Mouse (Mus musculus) MEL (cell line): ENCODE measurements at regions not wholly inside any gene's neighbourhood (a gene's known extent, or its start where the extent isn't known, plus 50 kb on each side); places are given as distances from the start of the nearest gene placed in this dataset.

Experiments
- DNase-seq: peaks from one replicate; pipeline ENCODE4 v3.0.0; 2011; ENCODE audit warnings: low read depth, low spot score
- H3K27ac ChIP-seq: 2 replicates; pipeline ENCODE4 v1.5.1; 2012; ENCODE audit warnings: low read depth, mild to moderate bottlenecking, control low read depth, low read length, moderate library complexity; ENCODE audit not compliant: control insufficient read depth
- H3K27me3 ChIP-seq, 2 experiments: fragments of 150-350 bp in 1 of 2; sonication (generic) in 1 of 2; 2 replicates each; pipeline ENCODE4 v1.6.1; 2012; ENCODE audit warnings: low read length in 2 of 2, mild to moderate bottlenecking in 2 of 2, improper control_type of control experiment in 1 of 2, moderate library complexity in 1 of 2; ENCODE audit not compliant: insufficient read depth in 2 of 2, control insufficient read depth in 1 of 2
- H3K36me3 ChIP-seq, 2 experiments: 2 replicates each; pipeline ENCODE4 v1.6.1; 2012 to 2014; ENCODE audit warnings: low read length in 2 of 2, improper control_type of control experiment in 1 of 2, inconsistent platforms in 1 of 2, mild to moderate bottlenecking in 1 of 2; ENCODE audit not compliant: insufficient read depth in 2 of 2, control insufficient read depth in 1 of 2
- H3K4me1 ChIP-seq, 2 experiments: fragments of 150-350 bp in 1 of 2; sonication (generic) in 1 of 2; 2 replicates each; pipeline ENCODE4 v1.6.1; 2012; ENCODE audit warnings: low read length in 2 of 2, improper control_type of control experiment in 1 of 2, mild to moderate bottlenecking in 1 of 2; ENCODE audit not compliant: insufficient read depth in 2 of 2, control insufficient read depth in 1 of 2
- H3K4me3 ChIP-seq, 2 experiments: fragments of 150-350 bp in 1 of 2; sonication (generic) in 1 of 2; 2 replicates each; pipeline ENCODE4 v1.5.1; 2012; ENCODE audit warnings: low read depth in 2 of 2, low read length in 2 of 2, mild to moderate bottlenecking in 2 of 2, moderate library complexity in 2 of 2, control low read depth in 1 of 2, improper control_type of control experiment in 1 of 2; ENCODE audit not compliant: control insufficient read depth in 1 of 2, insufficient read depth in 1 of 2
- H3K79me2 ChIP-seq: 2 replicates; pipeline ENCODE4 v1.6.1; 2012; ENCODE audit warnings: mild to moderate bottlenecking, low read length, moderate library complexity; ENCODE audit not compliant: control insufficient read depth, poor library complexity, insufficient read depth
- H3K9ac ChIP-seq: 2 replicates; pipeline ENCODE4 v1.6.1; 2012; ENCODE audit warnings: low read depth, mild to moderate bottlenecking, control low read depth, low read length, moderate library complexity; ENCODE audit not compliant: control insufficient read depth, poor library complexity, severe bottlenecking
- H3K9me3 ChIP-seq: fragments of 150-350 bp; sonication (generic); replicated peaks from 2 replicates; pipeline ENCODE4 v1.6.1; 2012; ENCODE audit warnings: mild to moderate bottlenecking, low read length, improper control_type of control experiment, moderate library complexity; ENCODE audit not compliant: insufficient read depth
- CHD1 ChIP-seq: IDR thresholded peaks from 2 replicates; pipeline ENCODE4 v1.6.1; 2012; ENCODE audit warnings: low read depth, mild to moderate bottlenecking, inconsistent platforms, low read length, improper control_type of control experiment
- ELF1 ChIP-seq: IDR thresholded peaks from 2 replicates; pipeline ENCODE4 v1.6.1; 2014; ENCODE audit warnings: low read depth, mild to moderate bottlenecking, inconsistent platforms, low read length, improper control_type of control experiment, moderate library complexity
- EP300 ChIP-seq, 2 experiments: IDR thresholded peaks; 2 replicates each; pipeline ENCODE4 v1.6.1; 2011; ENCODE audit warnings: improper control_type of control experiment in 2 of 2, low read length in 2 of 2, low read depth in 1 of 2, mild to moderate bottlenecking in 1 of 2
- ETS1 ChIP-seq: IDR thresholded peaks from 2 replicates; pipeline ENCODE4 v1.6.1; 2012; ENCODE audit warnings: low read depth, mild to moderate bottlenecking, inconsistent platforms, low read length, improper control_type of control experiment, moderate library complexity
- GATA1 ChIP-seq: IDR thresholded peaks from 2 replicates; pipeline ENCODE4 v1.6.1; 2011; ENCODE audit warnings: low read depth, low read length, improper control_type of control experiment
- HCFC1 ChIP-seq: IDR thresholded peaks from 2 replicates; pipeline ENCODE4 v1.6.1; 2012; ENCODE audit warnings: low read depth, mild to moderate bottlenecking, inconsistent platforms, low read length, improper control_type of control experiment, moderate library complexity
- JUND ChIP-seq: IDR thresholded peaks from 2 replicates; pipeline ENCODE4 v1.6.1; 2011; ENCODE audit warnings: low read depth, mild to moderate bottlenecking, improper control_type of control experiment, low read length
- KAT2A ChIP-seq: conservative IDR thresholded peaks from 2 replicates; pipeline ENCODE4 v1.6.1; 2012; ENCODE audit warnings: low read depth, low read length, improper control_type of control experiment, inconsistent platforms
- MAFK ChIP-seq: IDR thresholded peaks from 2 replicates; pipeline ENCODE4 v1.6.1; 2011; ENCODE audit warnings: low read depth, mild to moderate bottlenecking, low read length, improper control_type of control experiment, borderline replicate concordance
- MAZ ChIP-seq: IDR thresholded peaks from 2 replicates; pipeline ENCODE4 v1.6.1; 2012; ENCODE audit warnings: low read depth, mild to moderate bottlenecking, inconsistent platforms, low read length, improper control_type of control experiment
- MXI1 ChIP-seq: IDR thresholded peaks from 2 replicates; pipeline ENCODE4 v1.6.1; 2011; ENCODE audit warnings: mild to moderate bottlenecking, low read depth, low read length, improper control_type of control experiment
- MYC ChIP-seq: IDR thresholded peaks from 2 replicates; pipeline ENCODE4 v1.6.1; 2011; ENCODE audit warnings: low read depth, mild to moderate bottlenecking, low read length, improper control_type of control experiment, moderate library complexity
- NELFE ChIP-seq: IDR thresholded peaks from 2 replicates; pipeline ENCODE4 v1.6.1; 2011; ENCODE audit warnings: low read depth, low read length, improper control_type of control experiment
- NRF1 ChIP-seq: IDR thresholded peaks from 2 replicates; pipeline ENCODE4 v1.6.1; 2014; ENCODE audit warnings: low read depth, mild to moderate bottlenecking, inconsistent platforms, low read length, improper control_type of control experiment, moderate library complexity; ENCODE audit not compliant: poor library complexity, insufficient read depth, severe bottlenecking
- POLR2AphosphoS2 ChIP-seq: IDR thresholded peaks from 2 replicates; pipeline ENCODE4 v1.6.1; 2011; ENCODE audit warnings: low read length, improper control_type of control experiment
- POLR2AphosphoS5 ChIP-seq: IDR thresholded peaks from 2 replicates; pipeline ENCODE4 v1.6.1; 2012; ENCODE audit warnings: low read depth, borderline replicate concordance, mild to moderate bottlenecking, inconsistent platforms, low read length, moderate library complexity, mixed read lengths
- RAD21 ChIP-seq: IDR thresholded peaks from 2 replicates; pipeline ENCODE4 v1.6.1; 2011; ENCODE audit warnings: mild to moderate bottlenecking, low read depth, low read length, improper control_type of control experiment
- RCOR1 ChIP-seq: IDR thresholded peaks from 2 replicates; pipeline ENCODE4 v1.6.1; 2012; ENCODE audit warnings: low read depth, mild to moderate bottlenecking, inconsistent platforms, low read length, improper control_type of control experiment
- TBP ChIP-seq: IDR thresholded peaks from 2 replicates; pipeline ENCODE4 v1.8.0; 2011; ENCODE audit warnings: low read depth, low read length, improper control_type of control experiment
- TCF12 ChIP-seq: IDR thresholded peaks from 2 replicates; pipeline ENCODE4 v1.6.1; 2014; ENCODE audit warnings: low read depth, mild to moderate bottlenecking, inconsistent platforms, low read length, improper control_type of control experiment, moderate library complexity
- UBTF ChIP-seq: IDR thresholded peaks from 2 replicates; pipeline ENCODE4 v1.6.1; 2012; ENCODE audit warnings: low read depth, mild to moderate bottlenecking, inconsistent platforms, low read length, improper control_type of control experiment, moderate library complexity, borderline replicate concordance; ENCODE audit not compliant: insufficient read depth
- USF2 ChIP-seq, 2 experiments: IDR thresholded peaks; 2 replicates each; pipeline ENCODE4 v1.6.1; 2011 to 2012; ENCODE audit warnings: improper control_type of control experiment in 2 of 2, low read length in 2 of 2, borderline replicate concordance in 1 of 2, inconsistent platforms in 1 of 2, low read depth in 1 of 2, mild to moderate bottlenecking in 1 of 2; ENCODE audit not compliant: insufficient read depth in 1 of 2
- ZC3H11A ChIP-seq: IDR thresholded peaks from 2 replicates; pipeline ENCODE4 v1.6.1; 2012; ENCODE audit warnings: low read depth, mild to moderate bottlenecking, inconsistent platforms, low read length, improper control_type of control experiment
- ZKSCAN1 ChIP-seq: IDR thresholded peaks from 2 replicates; pipeline ENCODE4 v1.6.1; 2012; ENCODE audit warnings: low read depth, mild to moderate bottlenecking, inconsistent platforms, low read length, improper control_type of control experiment, moderate library complexity

DNA sequence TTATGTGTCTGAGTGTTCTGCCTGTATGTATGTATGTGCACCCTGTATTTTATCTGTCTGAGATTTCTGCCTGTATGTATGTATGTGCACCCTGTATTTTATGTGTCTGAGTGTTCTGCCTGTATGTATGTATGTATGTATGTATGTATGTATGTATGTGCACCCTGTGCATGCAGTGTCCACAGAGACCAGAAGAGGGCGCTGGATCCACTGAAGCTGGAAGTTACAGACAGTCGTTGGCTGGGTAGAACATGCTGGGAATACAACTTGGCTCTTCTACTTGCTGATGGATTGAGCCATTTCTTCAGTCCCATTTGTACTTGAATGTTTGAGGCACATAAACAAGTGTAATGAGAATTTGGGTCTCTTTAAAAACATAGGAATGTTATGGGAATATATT lies 173.3 kb downstream of the Trim29 start:
- Histone ChIP-seq H3K9me3 (no peaks in the 10 kb centered on the region), H3K27me3 (no peaks in the 10 kb centered on the region), H3K9ac (no peak overlapping the region), H3K27ac (no peak overlapping the region), H3K4me3 (no peak overlapping the region), H3K4me1 (no peaks in the 10 kb centered on the region), H3K79me2 (no peaks in the 10 kb centered on the region), H3K36me3 (no peaks in the 10 kb centered on the region)
- DNase-seq: no peak
- TF ChIP-seq ETS1 (no peak), MAFK (no peak), NRF1 (no peak), TBP (no peak), EP300 (IDR thresholded peaks at IDR 0.05; ENCODE audit: low read depth in 1 of 2, low read length in 2 of 2) (no peak), HCFC1 (no peak), NELFE (no peak), ZKSCAN1 (no peak), POLR2AphosphoS2 (no peak), MXI1 (no peak), MYC (no peak), POLR2AphosphoS5 (no peak), USF2 (IDR thresholded peaks at IDR 0.05; ENCODE audit: borderline replicate concordance in 1 of 2, insufficient read depth in 1 of 2, low read depth in 1 of 2, low read length in 2 of 2) (no peak), ELF1 (no peak), GATA1 (no peak), CHD1 (no peak), KAT2A (no peak), ZC3H11A (no peak), TCF12 (no peak)

DNA sequence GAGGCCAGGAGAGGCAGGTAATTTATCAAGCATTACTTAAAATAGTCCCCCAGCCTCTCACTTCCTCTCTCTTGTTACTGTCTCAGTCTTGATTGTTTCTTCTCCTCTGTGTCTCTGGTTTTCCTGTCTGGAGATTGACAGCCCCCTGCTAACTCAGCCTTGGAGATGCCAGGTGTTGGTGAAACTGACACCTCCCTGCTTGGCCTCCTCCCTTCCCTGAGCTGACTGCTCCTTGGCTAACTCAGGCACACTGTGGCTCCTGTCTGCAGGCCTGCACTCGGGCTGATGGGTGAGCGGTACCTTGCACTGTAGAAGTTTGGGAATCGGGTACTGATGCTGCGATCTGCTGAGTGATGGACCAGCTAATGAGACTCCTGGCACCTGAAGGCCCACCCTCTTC lies 176.1 kb downstream of the Trim29 start:
- H3K27me3 ChIP-seq: no peaks in the 10 kb centered on the region
- H3K4me1 ChIP-seq: no peaks in the 10 kb centered on the region
- no peak overlapping the region for H3K9ac ChIP-seq
- TF ChIP-seq KAT2A (no peak), HCFC1 (no peak), MAZ (no peak), NELFE (no peak), JUND (no peak), RAD21 (no peak), UBTF (no peak), GATA1 (no peak), RCOR1 (no peak), TBP (no peak), POLR2AphosphoS5 (no peak)
- no peaks in the 10 kb centered on the region for H3K9me3 ChIP-seq
- no peaks in the 10 kb centered on the region for H3K79me2 ChIP-seq
- no peak for DNase-seq
- H3K36me3 ChIP-seq: no peaks in the 10 kb centered on the region
- no peak overlapping the region for H3K4me3 ChIP-seq
- H3K27ac ChIP-seq: no peak overlapping the region
